Mouse (Mus musculus) kidney, embryonic 15.5 days (tissue): ENCODE measurements around the gene Kcnk12. TPM values are rescaled to one million over a fixed set of nuclear protein-coding genes. Genes with fewer than 3 reads are reported as not detected.

Source experiments
- ATAC-seq: fragments of 200-750 bp; cut with Nextera tagmentation; replicated peaks from 2 replicates; pipeline ENCODE4 v1.8.0; 2017; ENCODE audit warnings: moderate TSS enrichment; ENCODE audit not compliant: low FRiP score
- H3K27ac ChIP-seq: fragments of 300-500 bp; sonication (generic); 2 replicates; pipeline ENCODE4 v1.5.1; 2015; ENCODE audit warnings: mild to moderate bottlenecking, inconsistent platforms
- H3K27me3 ChIP-seq: fragments of 300-500 bp; sonication (generic); 2 replicates; pipeline ENCODE4 v1.6.1; 2015; ENCODE audit warnings: inconsistent platforms
- H3K36me3 ChIP-seq: fragments of 300-500 bp; sonication (generic); 2 replicates; pipeline ENCODE4 v1.6.1; 2015; ENCODE audit warnings: inconsistent platforms
- H3K4me1 ChIP-seq: fragments of 300-500 bp; sonication (generic); 2 replicates; pipeline ENCODE4 v1.6.1; 2015; ENCODE audit warnings: inconsistent platforms
- H3K4me2 ChIP-seq: fragments of 300-500 bp; sonication (generic); 2 replicates; pipeline ENCODE4 v1.6.1; 2015; ENCODE audit warnings: moderate library complexity, mild to moderate bottlenecking, inconsistent platforms
- H3K4me3 ChIP-seq: fragments of 300-500 bp; sonication (generic); replicated peaks from 2 replicates; pipeline ENCODE4 v1.5.1; 2015; ENCODE audit warnings: mild to moderate bottlenecking, inconsistent platforms
- H3K9ac ChIP-seq: fragments of 300-500 bp; sonication (generic); 2 replicates; pipeline ENCODE4 v1.6.1; 2015; ENCODE audit warnings: mild to moderate bottlenecking, inconsistent platforms
- H3K9me3 ChIP-seq: fragments of 300-500 bp; sonication (generic); replicated peaks from 2 replicates; pipeline ENCODE4 v1.6.1; 2016; ENCODE audit warnings: inconsistent platforms
- WGBS: fragments of 180-500 bp; shearing (Covaris S2); methylation state at CpG from one replicate; pipeline ENCODE4 v1.1.7; 2015; ENCODE audit warnings: mixed read lengths; 5-methylcytosine and 5-hydroxymethylcytosine counted together
- polyA plus RNA-seq: library from polyadenylated mRNA; unstranded; fragments of >200 nt; fragmentation: Nextera tagmentation; extraction: Ambion mirVana; gene quantifications from 2 replicates; pipeline ENCODE4 v1.2.1, GENCODE M21; 2015

Kcnk12 gene
- polyA plus RNA-seq, 1 experiment from 2014 or later, result not detected

GRCm38 (mm10) chr17:87796881-87797416 lies 845 bp downstream of the Kcnk12 start:
- H3K27me3 ChIP-seq, result peaks cover 87% of the 10 kb centered on the region
- H3K4me1 ChIP-seq, result peaks cover 24% of the 10 kb centered on the region
- no peaks in the 10 kb centered on the region for H3K9me3 ChIP-seq
- H3K36me3 ChIP-seq, result no peaks in the 10 kb centered on the region
- WGBS, result under 1% methylated on average over 72 of the region's 72 CpGs
- ATAC-seq, result peak; percentile 27
- no peak overlapping the region for H3K9ac ChIP-seq
- no peak overlapping the region for H3K27ac ChIP-seq
- H3K4me3 ChIP-seq, result peak overlapping the region; percentile 48
- peak overlapping the region; percentile 88 for H3K4me2 ChIP-seq

- no peak overlapping the region for H3K27ac ChIP-seq
- H3K4me3 ChIP-seq, result peak overlapping the region; percentile 48
- no peak for ATAC-seq
- H3K4me1 ChIP-seq, result peaks cover 24% of the 10 kb centered on the region
- no peaks in the 10 kb centered on the region for H3K36me3 ChIP-seq
- peak overlapping the region; percentile 88 for H3K4me2 ChIP-seq
- H3K9ac ChIP-seq, result no peak overlapping the region
- 25% methylated on average over 12 of the region's 12 CpGs for WGBS
- H3K9me3 ChIP-seq, result no peaks in the 10 kb centered on the region
- peaks cover 86% of the 10 kb centered on the region for H3K27me3 ChIP-seq
Observed at GRCm38 (mm10) chr17:87795927-87796714, 1.7 kb downstream of the Kcnk12 start.

GRCm38 (mm10) chr17:87794801-87795200 lies 3.0 kb downstream of the Kcnk12 start:
- peaks cover 24% of the 10 kb centered on the region for H3K4me1 ChIP-seq
- H3K4me2 ChIP-seq, result no peak overlapping the region
- no peak for ATAC-seq
- WGBS, result 51% methylated on average over 5 of the region's 5 CpGs
- H3K9me3 ChIP-seq, result no peaks in the 10 kb centered on the region
- H3K4me3 ChIP-seq, result no peak overlapping the region
- no peak overlapping the region for H3K27ac ChIP-seq
- H3K36me3 ChIP-seq, result no peaks in the 10 kb centered on the region
- H3K27me3 ChIP-seq, result peaks cover 78% of the 10 kb centered on the region
- no peak overlapping the region for H3K9ac ChIP-seq

- Histone ChIP-seq H3K36me3 (no peaks in the 10 kb centered on the region), H3K4me1 (peaks cover 19% of the 10 kb centered on the region), H3K9me3 (no peaks in the 10 kb centered on the region), H3K4me2 (no peak overlapping the region), H3K4me3 (no peak overlapping the region), H3K27ac (no peak overlapping the region), H3K9ac (no peak overlapping the region), H3K27me3 (peaks cover 63% of the 10 kb centered on the region)
- no peak for ATAC-seq
- WGBS, result 67% methylated on average over 5 of the region's 5 CpGs
Observed at GRCm38 (mm10) chr17:87793331-87793730, 4.5 kb downstream of the Kcnk12 start.

GRCm38 (mm10) chr17:87792623-87793315 lies 5.0 kb downstream of the Kcnk12 start:
- Histone ChIP-seq H3K4me1 (peaks cover 13% of the 10 kb centered on the region), H3K9me3 (no peaks in the 10 kb centered on the region), H3K4me3 (no peak overlapping the region), H3K27ac (no peak overlapping the region), H3K36me3 (no peaks in the 10 kb centered on the region), H3K9ac (no peak overlapping the region), H3K4me2 (no peak overlapping the region), H3K27me3 (peaks cover 57% of the 10 kb centered on the region)
- no peak for ATAC-seq
- WGBS, result 70% methylated on average over 12 of the region's 12 CpGs

GRCm38 (mm10) chr17:87791517-87792098 lies 6.2 kb downstream of the Kcnk12 start:
- peaks cover 46% of the 10 kb centered on the region for H3K27me3 ChIP-seq
- no peak overlapping the region for H3K9ac ChIP-seq
- H3K27ac ChIP-seq, result no peak overlapping the region
- no peak overlapping the region for H3K4me2 ChIP-seq
- no peak overlapping the region for H3K4me3 ChIP-seq
- H3K4me1 ChIP-seq, result peaks cover 2% of the 10 kb centered on the region
- no peak for ATAC-seq
- 69% methylated on average over 7 of the region's 7 CpGs for WGBS
- H3K9me3 ChIP-seq, result no peaks in the 10 kb centered on the region
- H3K36me3 ChIP-seq, result no peaks in the 10 kb centered on the region

- H3K27me3 ChIP-seq, result peaks cover 36% of the 10 kb centered on the region
- H3K27ac ChIP-seq, result no peak overlapping the region
- ATAC-seq, result no peak
- no peak overlapping the region for H3K4me2 ChIP-seq
- no peaks in the 10 kb centered on the region for H3K36me3 ChIP-seq
- WGBS, result 94% methylated on average over 5 of the region's 5 CpGs
- no peak overlapping the region for H3K9ac ChIP-seq
- no peak overlapping the region for H3K4me3 ChIP-seq
- H3K4me1 ChIP-seq, result no peaks in the 10 kb centered on the region
- H3K9me3 ChIP-seq, result no peaks in the 10 kb centered on the region
Observed at GRCm38 (mm10) chr17:87790661-87791060, 7.1 kb downstream of the Kcnk12 start.

- Histone ChIP-seq H3K9ac (no peak overlapping the region), H3K4me2 (no peak overlapping the region), H3K4me1 (no peaks in the 10 kb centered on the region), H3K27me3 (peaks cover 12% of the 10 kb centered on the region), H3K36me3 (no peaks in the 10 kb centered on the region), H3K4me3 (no peak overlapping the region), H3K9me3 (no peaks in the 10 kb centered on the region), H3K27ac (no peak overlapping the region)
- 72% methylated on average over 6 of the region's 6 CpGs for WGBS
- no peak for ATAC-seq
Observed at GRCm38 (mm10) chr17:87788216-87788615, 9.6 kb downstream of the Kcnk12 start.

- H3K4me1 ChIP-seq, result no peaks in the 10 kb centered on the region
- no peak overlapping the region for H3K4me2 ChIP-seq
- no peak overlapping the region for H3K9ac ChIP-seq
- H3K36me3 ChIP-seq, result no peaks in the 10 kb centered on the region
- ATAC-seq, result no peak
- WGBS, result 91% methylated on average over 4 of the region's 4 CpGs
- H3K9me3 ChIP-seq, result no peaks in the 10 kb centered on the region
- H3K4me3 ChIP-seq, result no peak overlapping the region
- no peak overlapping the region for H3K27ac ChIP-seq
- peaks cover 8% of the 10 kb centered on the region; the same call in 1 of the 2 replicates for H3K27me3 ChIP-seq
Observed at GRCm38 (mm10) chr17:87787711-87788110, 10.1 kb downstream of the Kcnk12 start.

- Histone ChIP-seq H3K4me1 (no peaks in the 10 kb centered on the region), H3K27me3 (no peaks in the 10 kb centered on the region), H3K9me3 (no peaks in the 10 kb centered on the region), H3K4me2 (no peak overlapping the region), H3K27ac (no peak overlapping the region), H3K9ac (no peak overlapping the region), H3K36me3 (no peaks in the 10 kb centered on the region), H3K4me3 (no peak overlapping the region)
- 93% methylated on average over 15 of the region's 15 CpGs for WGBS
- ATAC-seq, result no peak
Observed at GRCm38 (mm10) chr17:87785721-87786120, 12.1 kb downstream of the Kcnk12 start.

GRCm38 (mm10) chr17:87784911-87785310 lies 12.9 kb downstream of the Kcnk12 start:
- no peak for ATAC-seq
- Histone ChIP-seq H3K4me3 (no peak overlapping the region), H3K4me1 (no peaks in the 10 kb centered on the region), H3K36me3 (no peaks in the 10 kb centered on the region), H3K9ac (no peak overlapping the region), H3K9me3 (no peaks in the 10 kb centered on the region), H3K4me2 (no peak overlapping the region), H3K27ac (no peak overlapping the region), H3K27me3 (no peaks in the 10 kb centered on the region)
- WGBS, result 84% methylated on average over 2 of the region's 2 CpGs
